Mouse (Mus musculus) liver, embryonic 14.5 days (tissue): ENCODE measurements at regions not wholly inside any gene's neighbourhood (a gene's known extent, or its start where the extent isn't known, plus 50 kb on each side); places are given as distances from the start of the nearest gene placed in this dataset.

Source experiments
- CTCF ChIP-seq: IDR thresholded peaks from 2 replicates; pipeline ENCODE4 v1.5.1; 2016; ENCODE audit warnings: antibody characterized with exemption, low read depth, control low read depth
- EP300 ChIP-seq: IDR thresholded peaks from 2 replicates; pipeline ENCODE4 v1.6.1; 2016; ENCODE audit warnings: antibody characterized with exemption, low read depth

- no peak for TF ChIP-seq CTCF
- no peak for TF ChIP-seq EP300
These were observed 115.0 kb upstream of the Dusp10 start for GRCm38 (mm10) chr1:183898091-183898490.
